Mouse (Mus musculus) embryonic facial prominence, embryonic 12.5 days (tissue): ENCODE data around the gene Sgsm3. TPM values are rescaled to one million over a fixed set of nuclear protein-coding genes. Genes with fewer than 3 reads are reported as not detected.

Source experiments
- ATAC-seq: fragments of 200-750 bp; cut with Nextera tagmentation; 2 replicates; pipeline ENCODE4 v1.8.0; 2017; ENCODE audit not compliant: insufficient number of reproducible peaks, insufficient read depth, low FRiP score, low TSS enrichment
- H3K27ac ChIP-seq: fragments of 300-500 bp; sonication (generic); 2 replicates; pipeline ENCODE4 v1.5.1; 2016; ENCODE audit warnings: mild to moderate bottlenecking
- H3K27me3 ChIP-seq: fragments of 300-500 bp; sonication (generic); 2 replicates; pipeline ENCODE4 v1.6.1; 2016; ENCODE audit warnings: mild to moderate bottlenecking, moderate library complexity
- H3K36me3 ChIP-seq: fragments of 300-500 bp; sonication (generic); 2 replicates; pipeline ENCODE4 v1.6.1; 2016; ENCODE audit warnings: mild to moderate bottlenecking
- H3K4me1 ChIP-seq: fragments of 300-500 bp; sonication (generic); 2 replicates; pipeline ENCODE4 v1.6.1; 2016
- H3K4me2 ChIP-seq: fragments of 300-500 bp; sonication (generic); replicated peaks from 2 replicates; pipeline ENCODE4 v1.6.1; 2016; ENCODE audit warnings: mild to moderate bottlenecking, moderate library complexity
- H3K4me3 ChIP-seq: fragments of 300-500 bp; sonication (generic); 2 replicates; pipeline ENCODE4 v1.5.1; 2016; ENCODE audit warnings: mild to moderate bottlenecking
- H3K9ac ChIP-seq: fragments of 300-500 bp; sonication (generic); 2 replicates; pipeline ENCODE4 v1.6.1; 2016; ENCODE audit warnings: mild to moderate bottlenecking, moderate library complexity
- H3K9me3 ChIP-seq: fragments of 300-500 bp; sonication (generic); 2 replicates; pipeline ENCODE4 v1.6.1; 2016; ENCODE audit warnings: mild to moderate bottlenecking, moderate library complexity
- WGBS: fragments of 180-500 bp; shearing (Covaris S2); methylation state at CpG from one replicate; pipeline ENCODE4 v1.1.7; 2016; 5-methylcytosine and 5-hydroxymethylcytosine counted together
- microRNA-seq: library from miRNA; unstranded; fragments of <30 nt; microRNA quantifications from one replicate; pipeline ENCODE4, GENCODE M21; 2017
- polyA plus RNA-seq: library from polyadenylated mRNA; unstranded; fragments of >200 nt; fragmentation: Nextera tagmentation; extraction: Ambion mirVana; gene quantifications from 2 replicates; pipeline ENCODE4 v1.2.1, GENCODE M21; 2016

Sgsm3 gene
- polyA plus RNA-seq, 1 experiment from 2014 or later: 31.7 TPM

DNA sequence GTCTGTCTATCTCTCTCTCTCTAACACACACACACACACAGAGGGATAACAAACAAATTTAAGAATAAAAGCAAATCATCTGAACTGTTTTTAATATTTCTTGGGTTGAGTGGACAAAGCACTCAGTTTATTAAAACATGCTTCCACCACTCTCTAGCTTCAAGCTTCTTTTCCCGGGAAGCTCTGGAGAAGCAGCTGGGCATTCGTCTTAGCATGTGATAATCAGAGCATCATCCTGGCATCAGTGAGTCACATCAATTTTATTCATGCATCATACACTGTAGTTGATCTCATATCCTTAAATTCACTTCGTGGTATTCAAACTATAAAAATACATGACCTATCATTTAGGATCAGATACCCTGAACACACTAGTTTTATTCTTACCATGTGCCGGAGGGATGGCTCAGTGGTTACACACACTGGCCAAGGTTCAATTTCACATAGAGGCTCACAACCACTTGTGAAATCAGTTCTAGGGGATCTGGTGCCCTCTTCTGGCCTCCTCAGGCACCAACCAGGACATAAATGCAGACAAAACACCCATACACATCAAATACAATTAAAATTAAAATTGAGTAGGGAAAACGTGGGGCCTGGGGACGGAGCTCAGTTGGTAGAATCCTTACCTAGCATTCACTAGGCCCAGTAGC lies 72.0 kb downstream of the Sgsm3 start:
- peaks cover 12% of the 10 kb centered on the region; the same call in 1 of the 2 replicates for H3K4me1 ChIP-seq
- H3K36me3 ChIP-seq: peaks cover 8% of the 10 kb centered on the region
- H3K9ac ChIP-seq: no peak overlapping the region
- H3K4me3 ChIP-seq: no peak overlapping the region
- H3K4me2 ChIP-seq: no peak overlapping the region
- no peaks in the 10 kb centered on the region for H3K9me3 ChIP-seq
- H3K27me3 ChIP-seq: no peaks in the 10 kb centered on the region
- WGBS: 65% methylated on average over 6 of the region's 6 CpGs
- no peak for ATAC-seq
- no peak overlapping the region for H3K27ac ChIP-seq

DNA sequence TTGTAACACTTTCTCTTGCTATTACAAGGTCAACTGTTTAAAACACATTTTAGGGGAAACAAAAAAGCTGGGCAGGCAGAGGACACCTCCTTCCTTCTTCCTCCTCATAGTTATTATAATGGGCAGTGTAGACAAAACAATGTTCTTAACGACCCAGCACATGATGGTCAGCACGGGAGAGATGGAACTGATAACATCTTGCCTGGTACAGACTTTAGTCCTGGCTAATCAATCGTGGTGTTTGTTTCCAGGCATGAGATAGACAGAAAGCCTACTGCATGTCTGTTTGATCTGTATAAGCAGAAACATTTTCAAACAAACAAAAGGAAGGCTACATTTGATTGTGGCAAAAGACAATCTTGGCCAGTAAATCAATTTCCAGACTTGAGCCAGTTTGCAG lies 72.9 kb downstream of the Sgsm3 start:
- no peak for ATAC-seq
- H3K4me2 ChIP-seq: no peak overlapping the region
- H3K27me3 ChIP-seq: no peaks in the 10 kb centered on the region
- peaks cover 12% of the 10 kb centered on the region; the same call in 1 of the 2 replicates for H3K4me1 ChIP-seq
- WGBS: 38% methylated on average over 3 of the region's 3 CpGs
- H3K36me3 ChIP-seq: no peaks in the 10 kb centered on the region; the same call in 1 of the 2 replicates
- no peak overlapping the region for H3K4me3 ChIP-seq
- no peak overlapping the region for H3K27ac ChIP-seq
- no peak overlapping the region for H3K9ac ChIP-seq
- no peaks in the 10 kb centered on the region for H3K9me3 ChIP-seq

DNA sequence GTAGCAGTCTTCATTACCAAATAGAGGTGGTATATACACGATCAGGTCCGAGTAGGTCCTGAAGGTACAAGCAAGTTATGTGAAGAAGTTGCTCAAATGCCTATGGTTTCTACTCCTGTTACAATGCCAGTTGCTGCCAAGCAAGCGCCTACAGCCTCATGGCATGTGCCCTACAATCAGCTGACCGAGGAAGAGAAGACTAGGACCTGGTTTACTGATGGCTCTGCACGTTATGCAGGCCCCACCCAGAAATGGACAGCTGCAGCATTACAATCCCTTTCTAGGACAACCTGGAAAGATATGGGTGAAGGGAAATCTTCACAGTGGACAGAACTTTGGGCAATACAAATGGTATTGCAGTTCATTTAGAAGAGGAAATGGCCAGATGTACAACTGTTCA lies 74.9 kb downstream of the Sgsm3 start:
- no peak for ATAC-seq
- WGBS: 93% methylated on average over 5 of the region's 5 CpGs
- H3K9ac ChIP-seq: no peak overlapping the region

DNA sequence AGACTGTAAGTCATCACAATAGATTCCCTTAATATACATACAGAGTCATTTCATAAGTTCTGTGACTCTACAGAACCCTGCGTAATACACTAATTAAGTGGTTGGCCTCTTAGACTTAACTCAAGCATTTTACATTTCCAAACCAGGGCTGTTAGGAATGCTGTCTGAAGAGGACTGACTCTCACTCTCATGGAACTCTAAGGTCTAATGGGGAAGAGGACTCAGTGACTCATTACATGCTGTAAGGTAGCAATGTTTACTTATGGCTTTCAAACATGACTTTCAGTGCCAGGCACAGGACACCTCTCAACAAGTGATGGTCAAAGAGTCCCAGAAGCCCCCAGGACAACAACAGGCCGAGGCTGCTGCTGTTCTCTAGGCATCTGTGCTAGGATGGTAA lies 77.9 kb downstream of the Sgsm3 start:
- no peak overlapping the region for H3K27ac ChIP-seq
- 77% methylated on average over 2 of the region's 2 CpGs for WGBS
- ATAC-seq: no peak

More for the DNA sequence above, 74.9 kb downstream of the Sgsm3 start:
- Histone ChIP-seq H3K9me3 (no peaks in the 10 kb centered on the region), H3K4me2 (no peak overlapping the region), H3K4me3 (no peak overlapping the region), H3K4me1 (peaks cover 11% of the 10 kb centered on the region; the same call in 1 of the 2 replicates), H3K27ac (no peak overlapping the region), H3K27me3 (no peaks in the 10 kb centered on the region), H3K36me3 (no peaks in the 10 kb centered on the region)

DNA sequence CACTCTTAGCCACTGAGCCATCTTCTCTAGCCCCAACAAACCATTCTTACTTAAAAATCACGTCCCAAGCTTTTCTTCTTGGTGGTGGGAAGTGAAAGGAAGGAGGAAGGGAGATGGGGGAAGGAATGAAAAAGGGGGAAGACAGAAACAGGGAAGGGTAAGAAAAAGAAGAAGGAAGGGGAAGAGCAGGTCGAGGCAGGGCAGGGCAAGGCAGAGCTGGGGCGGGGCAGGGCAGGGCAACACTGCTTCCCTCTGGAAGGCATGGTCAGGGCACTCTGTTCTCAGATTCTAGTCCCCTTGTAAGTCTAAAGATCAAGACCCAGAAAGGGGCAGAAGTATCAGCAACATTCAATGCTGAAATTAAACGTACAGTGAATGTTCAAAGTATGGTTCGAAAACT lies 80.2 kb downstream of the Sgsm3 start:
- H3K36me3 ChIP-seq: no peaks in the 10 kb centered on the region
- H3K27ac ChIP-seq: no peak overlapping the region
- WGBS: 89% methylated on average over 5 of the region's 5 CpGs
- no peak overlapping the region for H3K9ac ChIP-seq
- no peak for ATAC-seq
- no peak overlapping the region for H3K4me3 ChIP-seq
- no peaks in the 10 kb centered on the region for H3K27me3 ChIP-seq
- no peaks in the 10 kb centered on the region for H3K9me3 ChIP-seq
- H3K4me2 ChIP-seq: no peak overlapping the region
- H3K4me1 ChIP-seq: peaks cover 19% of the 10 kb centered on the region

More for the DNA sequence above, 77.9 kb downstream of the Sgsm3 start:
- H3K4me2 ChIP-seq: no peak overlapping the region
- H3K4me1 ChIP-seq: peaks cover 4% of the 10 kb centered on the region; the same call in 1 of the 2 replicates
- no peaks in the 10 kb centered on the region for H3K36me3 ChIP-seq
- H3K27me3 ChIP-seq: no peaks in the 10 kb centered on the region
- H3K4me3 ChIP-seq: no peak overlapping the region
- H3K9ac ChIP-seq: no peak overlapping the region
- no peaks in the 10 kb centered on the region for H3K9me3 ChIP-seq

DNA sequence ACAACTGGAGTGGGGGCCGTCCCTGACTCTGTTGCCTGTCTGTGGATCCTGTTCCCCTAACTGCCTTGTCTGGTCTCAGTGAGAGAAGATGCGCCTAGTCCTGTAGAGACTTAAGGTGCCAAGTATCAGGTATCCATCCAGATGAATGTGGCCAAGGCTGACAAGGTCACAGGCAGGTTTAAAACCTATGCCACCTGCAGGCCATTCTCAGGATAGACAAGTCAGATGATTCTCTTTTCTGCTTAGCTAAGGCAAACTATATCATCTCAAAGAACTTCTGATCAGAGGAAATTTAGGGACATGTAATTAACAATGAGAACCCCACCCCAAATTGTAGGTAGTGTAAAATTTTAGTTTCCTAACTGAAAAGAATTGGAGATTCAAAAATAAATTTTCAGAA lies 83.4 kb downstream of the Sgsm3 start:
- no peak for ATAC-seq

More for the DNA sequence above, 83.4 kb downstream of the Sgsm3 start:
- Histone ChIP-seq H3K4me1 (peaks cover 30% of the 10 kb centered on the region), H3K27ac (no peak overlapping the region), H3K4me3 (no peak overlapping the region), H3K9ac (no peak overlapping the region), H3K36me3 (no peaks in the 10 kb centered on the region), H3K9me3 (no peaks in the 10 kb centered on the region), H3K4me2 (no peak overlapping the region), H3K27me3 (no peaks in the 10 kb centered on the region)
- 82% methylated on average over 2 of the region's 2 CpGs for WGBS

Small RNA genes lying within 50 kb of the gene (microRNA-seq; reads per million reads assigned to microRNA genes)
- gene Mir5113: 20.7 reads per million, percentile 36 among the genes with 10 or more reads in this experiment

Other genes with a start within 250 kb of the Sgsm3 start
- 165 and 170 TPM in 2 replicates for gene Adsl, start 29.3 kb upstream of the Sgsm3 start, polyA plus RNA-seq
- gene Mrtfa, start 213.0 kb downstream of the Sgsm3 start, polyA plus RNA-seq: 23.6 and 30.4 TPM in 2 replicates